Mouse (Mus musculus): ENCODE measurements around the gene Zfp74.

DNA sequence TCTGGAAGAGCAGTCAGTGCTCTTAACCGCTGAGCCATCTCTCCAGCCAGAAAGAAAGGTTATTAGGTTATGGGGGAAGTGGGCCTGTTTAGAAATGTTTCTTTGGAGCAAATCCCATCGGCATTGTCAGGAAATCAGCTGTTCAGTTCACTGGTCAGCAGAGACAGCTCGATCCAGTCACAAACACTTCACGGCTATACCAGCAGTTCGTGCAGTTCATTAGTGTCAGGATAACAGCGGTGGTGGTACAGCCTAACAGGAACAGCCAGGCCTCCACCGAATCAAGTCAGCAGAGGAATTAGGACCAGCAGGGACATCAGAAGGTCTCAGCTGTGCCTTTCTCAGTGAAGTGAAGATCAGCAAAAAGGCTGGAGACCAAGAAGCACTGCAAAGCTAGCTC is 73.0 kb downstream of the Zfp74 start:
- no peak for TF ChIP-seq CTCF (IDR thresholded peaks at IDR 0.05; ENCODE audit: low read depth, low read length)
- TF ChIP-seq POLR2A (IDR thresholded peaks at IDR 0.05; ENCODE audit: extremely low read depth, insufficient read depth, low read length) = no peak

Measured in liver, adult 2 months (tissue).